Mouse (Mus musculus) CD4-positive, CD25-positive, alpha-beta regulatory T cell, adult 2 months (primary cell): ENCODE data around the gene Trak1.
"Not testable (repeated sequence)": the region's sequence is repeated elsewhere in the genome, so short reads cannot be mapped to it uniquely, and the experiment has no call there.

Source experiments
- DNase-seq: peaks from one replicate; pipeline ENCODE4 v3.0.0-alpha.2; 2012; ENCODE audit warnings: low read depth, low spot score

The Trak1 gene

DNA sequence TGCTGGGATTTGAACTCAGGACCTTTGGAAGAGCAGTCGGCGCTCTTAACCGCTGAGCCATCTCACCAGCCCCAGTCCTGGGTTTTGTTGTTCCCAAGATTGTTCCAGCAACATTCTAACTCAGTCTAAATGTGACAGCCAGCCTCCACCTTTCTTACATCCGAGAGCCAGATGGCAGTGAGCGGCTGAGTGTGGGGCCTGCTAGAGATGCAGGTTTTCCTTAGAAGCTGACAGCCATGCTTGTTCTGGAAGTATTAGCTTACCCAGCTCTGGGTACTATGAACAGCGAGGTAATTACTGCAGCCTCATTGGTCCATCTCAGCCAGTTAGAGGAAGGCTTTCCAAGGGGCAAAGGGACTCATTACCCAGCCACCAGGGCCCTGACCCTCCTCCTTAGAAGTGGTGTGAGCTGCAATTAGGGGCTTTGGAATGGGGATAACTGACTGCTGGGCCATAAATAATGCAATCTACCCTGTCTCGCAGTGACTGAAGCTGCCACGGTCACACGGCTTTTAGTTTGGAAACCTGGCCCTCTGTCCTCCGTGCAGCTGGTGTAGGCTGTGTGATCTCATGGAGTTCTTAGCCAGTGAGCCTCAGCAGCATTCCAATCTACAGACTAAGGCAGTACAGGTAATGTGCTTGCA lies 22.1 kb downstream of the Trak1 start:
- no peak for DNase-seq

GRCm38 (mm10) chr9:121320433-121320832 lies 23.1 kb downstream of the Trak1 start:
- DNase-seq = no peak

DNA sequence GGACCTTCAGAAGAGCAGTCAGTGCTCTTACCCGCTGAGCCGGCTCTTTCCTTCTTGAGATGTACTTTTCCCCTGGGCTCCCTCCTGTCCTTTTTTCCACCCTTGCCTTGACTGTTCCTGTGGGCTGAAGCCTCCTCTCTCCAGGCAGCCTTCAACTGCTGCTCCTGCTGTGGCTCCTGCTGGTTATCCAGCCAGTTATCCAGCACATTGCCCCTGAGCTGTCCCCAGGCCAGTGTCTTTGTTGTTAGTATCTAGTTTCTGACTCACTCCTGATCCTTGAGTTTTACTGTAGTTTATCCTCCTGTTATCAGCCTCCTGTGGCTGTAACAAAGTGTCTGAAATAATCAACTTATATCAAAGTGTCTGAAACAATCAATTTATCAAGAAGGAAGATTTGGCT lies 23.8 kb downstream of the Trak1 start:
- DNase-seq = no peak

GRCm38 (mm10) chr9:121322034-121322433 lies 24.7 kb downstream of the Trak1 start:
- no peak for DNase-seq

- not testable (repeated sequence) for DNase-seq
Observed at GRCm38 (mm10) chr9:121328342-121328741, 31.0 kb downstream of the Trak1 start.

DNA sequence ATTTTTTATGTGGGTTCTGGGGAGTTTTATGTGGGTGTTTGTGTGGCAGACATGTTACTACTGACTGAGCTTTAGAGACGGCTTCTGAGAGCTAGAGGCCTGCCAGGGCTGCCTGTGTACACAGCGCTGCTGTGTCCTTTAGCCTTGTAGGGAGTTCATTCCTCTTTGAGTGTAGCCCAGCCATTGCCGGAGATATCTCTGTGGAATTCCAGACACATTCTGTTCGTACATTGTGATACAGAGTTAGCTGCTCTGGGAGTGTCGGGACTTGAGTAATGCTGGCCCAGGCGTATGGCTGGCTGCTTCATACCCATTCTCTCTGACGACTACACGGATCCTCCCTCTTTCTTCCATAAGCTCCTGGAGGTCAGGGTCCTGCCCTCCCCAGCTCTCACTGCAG lies 31.9 kb downstream of the Trak1 start:
- DNase-seq = no peak

GRCm38 (mm10) chr9:121330065-121330464 lies 32.8 kb downstream of the Trak1 start:
- no peak for DNase-seq

DNA sequence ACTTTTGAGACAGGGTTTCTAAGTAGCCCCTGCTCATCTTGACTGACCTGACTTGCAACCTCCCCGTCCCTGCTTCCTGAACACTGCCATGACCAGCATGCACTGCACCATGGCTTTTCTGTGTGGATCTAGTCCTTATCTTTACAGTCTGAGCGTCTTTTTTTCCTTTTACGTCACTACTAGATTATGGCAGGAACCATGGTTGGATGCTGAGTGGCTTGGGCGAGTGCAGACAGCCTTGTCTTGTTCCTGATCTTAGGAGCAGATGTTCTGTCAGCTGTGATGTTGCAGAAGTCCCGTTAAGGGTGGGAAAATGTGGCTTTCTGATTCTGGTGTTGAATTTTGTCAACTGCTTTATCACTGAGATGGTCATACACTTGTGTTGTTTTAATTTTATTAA lies 34.1 kb downstream of the Trak1 start:
- DNase-seq = no peak

DNA sequence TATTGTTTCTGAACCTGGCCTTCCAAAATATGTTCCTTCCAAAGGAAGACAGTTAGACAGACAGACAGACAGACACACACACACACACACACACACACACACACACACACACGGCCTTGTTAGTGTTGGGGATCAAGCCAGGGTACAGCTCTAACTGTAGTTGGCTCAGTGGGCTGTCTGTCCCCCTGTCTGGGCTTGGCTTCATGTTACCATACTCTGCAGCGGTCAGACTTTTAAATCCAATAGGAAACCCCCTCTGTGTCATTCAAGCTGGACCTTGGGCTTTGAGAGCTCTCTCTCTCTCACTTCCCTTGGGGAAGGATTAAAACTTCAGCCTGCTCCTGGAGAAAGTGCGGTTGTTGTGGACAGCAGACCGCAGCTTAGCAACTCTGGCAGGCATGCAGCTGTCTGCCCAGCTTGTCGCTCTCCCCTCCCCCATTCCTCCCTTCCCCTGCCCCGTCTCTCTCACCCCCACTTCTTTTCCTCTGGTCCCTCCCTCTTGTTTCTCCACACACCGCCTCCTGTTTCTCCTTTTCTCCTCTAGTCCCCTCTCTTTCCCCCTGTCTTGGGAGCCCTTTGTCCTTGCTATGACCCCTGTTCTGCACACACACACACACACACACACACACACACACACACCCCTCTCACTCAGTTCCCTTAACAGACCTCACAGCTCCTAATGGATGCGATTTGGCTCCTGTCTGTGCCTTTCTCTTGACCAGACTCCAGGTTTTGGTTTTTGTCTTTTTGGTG lies 34.8 kb downstream of the Trak1 start:
- no peak for DNase-seq

DNA sequence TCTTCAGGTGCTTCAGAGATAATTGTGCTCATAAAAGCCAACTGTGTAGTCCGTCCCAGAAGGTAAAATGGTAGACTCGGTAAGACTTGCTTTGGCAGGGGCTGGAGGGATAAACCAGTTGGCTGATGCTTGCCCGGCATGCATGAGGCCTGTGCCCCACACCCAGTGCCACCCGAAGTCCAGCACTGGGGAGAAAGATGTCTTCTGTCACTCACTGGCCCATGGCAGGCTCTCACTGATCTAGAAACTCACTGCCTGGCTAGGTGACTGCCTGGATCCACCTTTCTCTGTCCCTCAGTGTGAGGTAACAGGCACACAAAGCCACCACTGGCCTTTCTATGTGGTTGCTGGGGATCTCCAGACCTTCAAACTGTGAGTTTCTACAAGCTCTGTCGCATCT lies 36.3 kb downstream of the Trak1 start:
- no peak for DNase-seq

DNA sequence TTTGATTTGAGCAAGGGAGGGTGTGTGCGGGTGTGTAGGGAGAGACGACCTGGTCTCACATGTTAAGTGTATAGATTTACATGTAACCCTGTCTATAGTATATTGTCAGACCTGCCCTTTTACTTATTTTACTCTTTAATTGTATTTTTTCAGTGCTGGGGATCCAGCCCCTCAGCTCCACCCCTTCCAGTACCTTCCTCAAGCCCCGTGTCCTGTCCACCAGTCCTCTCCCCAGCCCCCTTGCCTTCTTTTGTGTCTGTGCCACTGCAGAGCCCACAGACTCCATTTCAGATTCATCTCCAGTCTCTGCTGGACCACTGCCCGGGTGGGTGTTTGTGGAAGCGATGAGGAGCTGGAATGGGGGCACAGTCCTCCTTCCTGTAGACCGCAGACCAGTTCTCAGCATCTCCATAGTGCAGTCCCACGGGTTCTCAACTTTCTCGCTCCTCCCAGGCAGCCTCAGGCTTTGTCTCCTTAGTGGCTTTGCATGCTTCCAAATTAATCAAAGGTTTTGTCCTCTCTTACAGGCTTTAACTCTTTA lies 37.1 kb downstream of the Trak1 start:
- DNase-seq = no peak

- DNase-seq = no peak
Observed at GRCm38 (mm10) chr9:121335568-121335967, 38.3 kb downstream of the Trak1 start.

GRCm38 (mm10) chr9:121336324-121336946 lies 39.1 kb downstream of the Trak1 start:
- DNase-seq = no peak

DNA sequence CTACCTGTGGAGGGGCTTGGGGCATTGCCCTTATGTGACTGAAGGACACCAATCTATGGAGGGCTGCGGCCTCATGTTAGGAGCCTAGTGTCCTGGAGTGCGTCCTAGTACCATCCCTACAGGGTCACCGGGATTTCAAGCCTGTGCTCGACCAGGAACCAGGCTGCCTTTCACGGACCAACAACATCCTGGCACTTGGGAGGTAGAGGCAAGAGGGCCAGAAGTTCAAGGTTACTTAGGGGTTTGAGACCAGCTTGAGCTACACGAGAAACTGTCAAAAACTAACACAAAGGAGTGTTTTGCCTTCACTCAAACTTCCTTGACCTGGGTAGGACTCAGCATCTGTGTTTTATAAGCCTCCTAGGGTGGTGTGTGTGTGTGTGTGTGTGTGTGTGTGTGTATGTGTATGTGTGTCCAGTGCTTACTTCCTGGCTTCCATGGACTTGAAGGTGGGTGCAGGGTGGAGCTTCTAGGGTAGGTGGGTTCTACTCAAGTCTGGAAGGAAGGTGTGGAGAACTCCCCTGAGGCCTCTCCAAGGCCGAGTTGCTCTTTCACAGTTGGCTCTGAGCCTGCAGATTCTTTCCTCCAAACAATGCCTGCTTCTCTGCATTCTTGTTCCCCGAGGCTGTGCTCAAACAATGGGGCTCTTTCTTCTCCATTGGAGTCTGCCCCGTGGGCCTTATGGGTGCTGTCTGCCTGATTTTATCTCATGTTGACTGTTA lies 40.1 kb downstream of the Trak1 start:
- DNase-seq = no peak

- DNase-seq = no peak
Observed at GRCm38 (mm10) chr9:121337938-121338289, 40.6 kb downstream of the Trak1 start.

GRCm38 (mm10) chr9:121341832-121342231 lies 44.5 kb downstream of the Trak1 start:
- no peak for DNase-seq

DNA sequence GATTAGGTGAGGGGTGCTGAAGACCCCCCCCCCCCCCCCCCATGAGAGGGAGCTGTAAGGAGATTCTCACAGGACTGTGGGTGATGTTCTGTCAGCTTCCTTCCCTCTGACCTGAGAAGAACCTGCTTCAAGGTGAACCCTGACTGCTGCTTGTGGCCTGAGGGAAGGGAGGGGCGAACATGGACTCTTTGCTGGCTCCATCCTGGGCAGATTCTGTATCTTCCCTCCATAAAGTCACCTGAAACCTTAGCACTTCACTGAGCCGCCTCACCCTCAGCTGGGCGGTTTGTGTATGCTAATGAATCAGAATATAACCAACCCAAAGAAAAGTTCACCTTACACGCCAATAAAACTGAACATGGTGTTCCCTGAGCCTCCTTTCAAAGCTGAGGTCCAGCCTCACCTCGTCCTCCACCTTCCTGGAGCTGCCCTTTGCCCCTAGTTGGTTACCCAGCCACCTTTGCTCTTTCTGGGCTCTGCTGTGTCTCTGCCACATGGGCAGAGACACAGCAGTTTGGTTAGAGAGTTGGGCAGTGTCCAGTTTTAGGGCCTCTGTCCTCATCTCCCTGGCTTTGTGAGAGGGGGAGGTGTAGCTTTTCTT lies 45.3 kb downstream of the Trak1 start:
- no peak for DNase-seq

DNA sequence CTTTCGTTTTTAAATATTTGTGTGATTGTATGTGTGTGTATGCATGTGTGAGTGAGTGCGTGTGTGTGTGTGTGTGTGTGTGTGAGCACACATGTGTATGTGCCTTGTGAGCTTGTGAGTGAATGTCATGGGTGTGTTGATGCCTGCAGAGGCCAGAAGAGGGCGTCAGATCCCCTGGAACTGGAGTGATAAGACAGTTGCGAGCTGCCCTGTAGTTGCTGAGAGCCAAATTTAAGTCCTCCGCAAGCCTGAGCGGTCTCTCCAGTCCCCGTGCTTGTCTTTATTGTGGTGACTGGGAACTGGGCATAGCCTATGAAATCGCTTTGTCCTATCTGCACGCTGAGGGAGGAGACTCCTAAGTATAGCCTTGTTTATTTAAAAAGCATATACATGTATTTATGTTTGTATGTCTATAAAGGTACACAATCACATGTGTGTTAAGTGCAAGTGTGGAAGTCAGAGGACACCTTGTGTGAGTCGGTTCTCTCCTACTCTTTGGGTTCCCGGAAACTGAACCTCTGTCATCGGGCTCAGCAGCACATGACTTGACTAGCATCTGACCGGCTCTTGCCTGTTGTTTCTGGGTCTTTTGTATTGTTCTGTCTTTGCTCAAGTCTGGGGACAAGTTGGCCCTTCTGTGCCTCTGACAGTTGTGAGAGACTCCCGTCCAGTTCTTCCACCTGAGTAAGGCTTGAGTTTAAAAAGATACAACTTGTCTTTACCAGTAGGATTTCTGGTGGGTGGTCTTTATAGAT lies 46.0 kb downstream of the Trak1 start:
- DNase-seq = no peak

DNA sequence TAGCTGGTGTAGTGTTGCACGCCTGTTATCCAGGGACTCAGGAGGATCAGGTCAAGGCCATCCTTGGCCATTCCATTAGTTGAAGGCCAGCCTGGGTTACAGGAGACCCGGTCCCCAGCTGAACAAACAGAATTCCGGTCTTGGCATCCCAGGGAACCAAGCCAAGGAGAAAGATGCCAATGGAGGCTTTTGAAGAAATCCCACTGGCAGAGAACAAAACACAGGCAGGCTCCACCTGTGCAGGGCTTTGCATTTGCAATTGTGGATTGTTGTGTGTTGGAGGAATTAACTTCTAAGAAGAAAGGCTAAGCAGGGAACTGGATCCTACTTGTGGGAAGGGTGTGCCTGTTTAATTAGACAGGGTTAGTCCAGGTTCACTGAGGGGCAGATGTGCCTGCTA lies 47.0 kb downstream of the Trak1 start:
- DNase-seq = no peak

- no peak for DNase-seq
Observed at GRCm38 (mm10) chr9:121345427-121346130, 48.3 kb downstream of the Trak1 start.
